Mouse (Mus musculus) kidney, embryonic 16.5 days (tissue): ENCODE measurements around the gene Cdk2ap1. TPM values are rescaled to one million over a fixed set of nuclear protein-coding genes. Genes with fewer than 3 reads are reported as not detected.
"Not testable (repeated sequence)": the region's sequence is repeated elsewhere in the genome, so short reads cannot be mapped to it uniquely, and the experiment has no call there.

ENCODE experiments used
- ATAC-seq: fragments of 200-750 bp; cut with Nextera tagmentation; 2 replicates; pipeline ENCODE4 v1.8.0; 2017; ENCODE audit warnings: moderate TSS enrichment; ENCODE audit not compliant: low FRiP score, low TSS enrichment
- H3K27ac ChIP-seq: fragments of 300-500 bp; sonication (generic); 2 replicates; pipeline ENCODE4 v1.5.1; 2014; ENCODE audit warnings: low read length
- H3K27me3 ChIP-seq: fragments of 300-500 bp; sonication (generic); 2 replicates; pipeline ENCODE4 v1.6.1; 2014; ENCODE audit warnings: low read length, control low read depth, mixed read lengths; ENCODE audit not compliant: insufficient read depth
- H3K36me3 ChIP-seq: fragments of 300-500 bp; sonication (generic); 2 replicates; pipeline ENCODE4 v1.6.1; 2014; ENCODE audit warnings: low read length, control low read depth, mixed read lengths; ENCODE audit not compliant: insufficient read depth
- H3K4me1 ChIP-seq: fragments of 300-500 bp; sonication (generic); 2 replicates; pipeline ENCODE4 v1.6.1; 2014; ENCODE audit warnings: low read length, control low read depth, mixed read lengths; ENCODE audit not compliant: insufficient read depth
- H3K4me2 ChIP-seq: fragments of 300-500 bp; sonication (generic); replicated peaks from 2 replicates; pipeline ENCODE4 v1.6.1; 2014; ENCODE audit warnings: low read depth, low read length
- H3K4me3 ChIP-seq: fragments of 300-500 bp; sonication (generic); 2 replicates; pipeline ENCODE4 v1.5.1; 2014; ENCODE audit warnings: mild to moderate bottlenecking, low read length
- H3K9ac ChIP-seq: fragments of 300-500 bp; sonication (generic); replicated peaks from 2 replicates; pipeline ENCODE4 v1.6.1; 2014; ENCODE audit warnings: low read length
- H3K9me3 ChIP-seq: fragments of 300-500 bp; sonication (generic); 2 replicates; pipeline ENCODE4 v1.6.1; 2016; ENCODE audit warnings: low read length, control low read depth
- WGBS: fragments of 180-500 bp; shearing (Covaris S2); extraction: QIAGEN DNeasy Blood & Tissue Kit; methylation state at CpG from one replicate; pipeline ENCODE4 v1.1.7; 2014; 5-methylcytosine and 5-hydroxymethylcytosine counted together
- polyA plus RNA-seq: library from polyadenylated mRNA; unstranded; fragments of >200 nt; fragmentation: Nextera tagmentation; extraction: Ambion mirVana; gene quantifications from 2 replicates; pipeline ENCODE4 v1.2.1, GENCODE M21; 2015

Gene Cdk2ap1
- polyA plus RNA-seq, 1 experiment from 2014 or later = 28.4 TPM

DNA sequence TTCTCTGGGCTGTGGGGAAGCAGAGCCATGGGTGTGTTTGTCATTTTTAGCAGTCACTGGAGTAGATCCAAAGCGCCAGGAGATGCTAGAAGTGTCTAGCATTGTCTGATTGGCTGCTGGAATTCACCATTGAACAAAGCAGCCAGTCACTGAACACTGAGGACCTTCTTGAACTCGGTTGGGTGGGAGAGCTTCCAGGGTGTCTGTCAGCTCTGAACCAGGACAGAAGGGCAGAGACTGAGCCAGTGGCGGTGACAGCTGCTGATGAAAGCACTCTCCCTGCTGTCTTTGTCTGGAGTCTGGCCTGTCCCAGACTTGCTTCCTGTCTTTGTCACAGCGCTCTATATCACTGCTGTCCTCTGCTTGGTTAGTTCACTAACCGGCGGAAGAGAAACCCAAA lies 28.5 kb downstream of the Cdk2ap1 start:
- Histone ChIP-seq H3K27me3 (no peaks in the 10 kb centered on the region), H3K9ac (peak overlapping the region; percentile 35; the same call in 1 of the 2 replicates), H3K27ac (peak overlapping the region; percentile 86), H3K4me1 (peaks cover 29% of the 10 kb centered on the region), H3K4me3 (no peak overlapping the region), H3K36me3 (no peaks in the 10 kb centered on the region), H3K9me3 (no peaks in the 10 kb centered on the region), H3K4me2 (no peak overlapping the region)
- ATAC-seq = peak; percentile 93
- WGBS = 20% methylated on average over 6 of the region's 6 CpGs

DNA sequence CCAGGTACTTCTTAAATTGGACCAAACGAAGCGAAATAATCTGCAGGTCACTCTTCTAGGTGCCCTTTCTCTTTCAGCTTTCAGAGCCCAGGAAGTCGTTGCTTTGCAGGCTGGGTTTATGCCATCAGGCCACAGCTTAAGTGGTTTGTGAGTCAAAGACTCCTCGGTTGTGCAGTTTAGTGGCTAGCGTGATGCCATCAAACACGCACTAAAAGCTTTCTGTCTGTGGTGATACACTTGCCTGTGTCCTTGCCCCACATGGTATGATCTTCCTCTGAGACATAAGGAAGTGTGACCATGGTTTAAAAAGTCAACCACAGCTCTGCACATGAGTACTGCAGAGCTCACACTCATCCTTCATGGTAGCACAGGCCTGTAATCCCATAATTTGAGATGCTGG lies 32.8 kb downstream of the Cdk2ap1 start:
- Histone ChIP-seq H3K9ac (no peak overlapping the region), H3K27me3 (no peaks in the 10 kb centered on the region), H3K4me3 (no peak overlapping the region), H3K4me2 (no peak overlapping the region), H3K9me3 (no peaks in the 10 kb centered on the region), H3K27ac (no peak overlapping the region), H3K4me1 (peaks cover 32% of the 10 kb centered on the region), H3K36me3 (no peaks in the 10 kb centered on the region)
- 92% methylated on average over 6 of the region's 6 CpGs for WGBS
- no peak for ATAC-seq

DNA sequence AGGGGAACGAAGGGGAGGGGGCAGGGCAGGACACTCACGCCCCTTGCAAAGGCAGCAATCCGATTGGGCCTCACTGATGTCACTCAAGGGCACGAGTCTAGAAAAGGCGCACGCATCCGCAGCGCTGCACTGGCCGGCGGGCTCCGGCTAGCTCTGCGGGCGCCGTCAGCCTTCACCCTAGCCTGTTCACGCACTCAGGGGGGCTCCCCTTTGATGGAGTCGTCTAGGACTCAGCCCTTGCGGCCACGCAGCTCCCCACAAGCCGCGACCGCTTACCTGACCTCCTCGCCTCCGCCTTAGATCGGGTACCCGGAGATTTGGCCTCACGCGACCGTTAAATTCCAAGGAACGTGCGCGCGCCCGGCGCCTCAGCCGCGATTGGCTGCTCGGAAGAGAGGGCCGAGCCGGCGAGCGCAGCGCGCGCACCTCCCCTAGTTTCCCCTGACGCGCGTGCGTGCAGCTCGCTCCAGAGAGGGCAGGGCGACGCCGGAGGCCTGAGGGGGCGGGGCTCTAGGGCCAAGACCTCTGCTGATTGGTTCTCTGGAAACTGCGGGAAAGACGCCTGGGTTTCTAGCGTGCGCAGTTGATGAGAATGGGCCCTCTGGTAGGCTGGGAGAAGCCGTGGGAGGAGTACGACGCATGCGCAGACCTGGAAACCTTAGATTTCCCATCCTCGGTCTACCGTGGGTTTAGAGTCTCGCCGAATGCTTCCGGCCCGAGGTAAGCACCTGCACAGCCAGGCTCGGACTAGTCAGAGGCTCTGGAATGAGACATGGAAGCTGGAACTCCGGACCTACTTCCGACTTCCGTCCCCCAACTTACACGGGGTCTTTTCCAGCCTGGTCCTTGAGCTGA lies 35.1 kb downstream of the Cdk2ap1 start, which contains the start of the genes Mphosph9 and 2810006K23Rik:
Mphosph9 (minus strand) TSS at position 463 of the 855 bp plus-strand sequence.
2810006K23Rik (plus strand) TSS at position 580 of the 855 bp plus-strand sequence.
- Histone ChIP-seq H3K4me2 (peak within 1 kb of the TSS; percentile 96), H3K9ac (peak within 1 kb of the TSS; percentile 90), H3K9me3 (no peaks in the 10 kb centered on the region), H3K27me3 (no peaks in the 10 kb centered on the region), H3K36me3 (peaks cover 4% of the 10 kb centered on the region; the same call in 1 of the 2 replicates), H3K4me1 (peaks cover 16% of the 10 kb centered on the region), H3K4me3 (peak within 1 kb of the TSS; percentile 85), H3K27ac (peak within 1 kb of the TSS; percentile 96)
- WGBS = under 1% methylated on average over 72 of the region's 72 CpGs
- ATAC-seq = peak; percentile 98

DNA sequence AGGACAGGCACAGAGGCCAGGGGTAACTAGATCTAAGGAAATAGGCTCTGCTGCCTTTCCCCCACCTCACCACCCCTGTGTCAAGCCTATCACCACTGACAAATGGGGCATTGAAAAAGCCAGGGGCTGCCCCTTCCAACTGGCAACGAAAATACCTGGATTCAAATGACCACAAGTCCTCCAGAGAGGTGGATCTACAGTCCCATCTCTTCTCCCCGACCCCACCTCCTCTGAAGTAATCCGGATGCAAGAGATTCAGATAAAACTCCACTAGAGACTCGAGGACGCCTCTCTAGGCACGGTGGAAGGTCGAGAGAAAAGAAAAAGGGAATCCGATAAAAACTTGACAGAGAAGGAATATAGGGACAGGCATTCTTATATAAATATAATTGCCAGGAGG lies 36.1 kb downstream of the Cdk2ap1 start:
- Histone ChIP-seq H3K4me2 (peak overlapping the region; percentile 96), H3K9me3 (no peaks in the 10 kb centered on the region), H3K9ac (peak overlapping the region; percentile 87), H3K4me1 (peaks cover 16% of the 10 kb centered on the region), H3K27ac (peak overlapping the region; percentile 96), H3K4me3 (peak overlapping the region; percentile 85), H3K36me3 (peaks cover 10% of the 10 kb centered on the region; the same call in 1 of the 2 replicates), H3K27me3 (no peaks in the 10 kb centered on the region)
- ATAC-seq = no peak
- 2% methylated on average over 8 of the region's 8 CpGs for WGBS

- no peak overlapping the region for H3K4me3 ChIP-seq
- H3K9me3 ChIP-seq = no peaks in the 10 kb centered on the region
- no peaks in the 10 kb centered on the region for H3K4me1 ChIP-seq
- WGBS = 94% methylated on average over 7 of the region's 7 CpGs
- no peak overlapping the region for H3K9ac ChIP-seq
- peaks cover 39% of the 10 kb centered on the region for H3K36me3 ChIP-seq
- no peak overlapping the region for H3K27ac ChIP-seq
- no peaks in the 10 kb centered on the region for H3K27me3 ChIP-seq
- ATAC-seq = no peak
- H3K4me2 ChIP-seq = no peak overlapping the region
Measured at GRCm38 (mm10) chr5:124317648-124318047, 45.2 kb downstream of the Cdk2ap1 start.

GRCm38 (mm10) chr5:124315941-124316340 lies 46.9 kb downstream of the Cdk2ap1 start:
- 91% methylated on average over 11 of the region's 11 CpGs for WGBS
- no peaks in the 10 kb centered on the region for H3K4me1 ChIP-seq
- no peak overlapping the region for H3K4me3 ChIP-seq
- H3K27me3 ChIP-seq = no peaks in the 10 kb centered on the region
- H3K4me2 ChIP-seq = no peak overlapping the region
- peaks cover 45% of the 10 kb centered on the region for H3K36me3 ChIP-seq
- ATAC-seq = no peak
- H3K27ac ChIP-seq = no peak overlapping the region
- H3K9me3 ChIP-seq = no peaks in the 10 kb centered on the region; the same call in 1 of the 2 replicates
- no peak overlapping the region for H3K9ac ChIP-seq

DNA sequence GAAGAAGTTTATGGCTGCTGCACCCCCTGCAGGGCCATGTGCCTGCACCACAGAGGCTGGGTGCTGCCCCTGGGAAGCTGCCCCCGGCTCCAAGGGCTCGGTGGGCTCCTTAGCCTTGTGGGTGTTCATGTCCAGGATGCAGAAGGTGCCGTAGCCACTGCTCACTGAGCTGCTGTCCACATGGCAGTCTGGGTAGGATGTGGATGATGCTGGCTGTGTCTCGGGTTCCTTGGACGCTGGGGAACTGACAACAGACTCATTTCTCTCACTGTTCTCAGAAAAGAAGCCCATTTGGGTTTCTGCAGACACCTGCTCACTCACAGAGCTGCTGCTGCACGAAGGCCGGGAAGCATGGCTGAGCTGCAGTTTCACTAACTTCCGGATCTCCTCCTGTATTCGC lies 47.4 kb downstream of the Cdk2ap1 start:
- H3K27ac ChIP-seq = no peak overlapping the region
- H3K27me3 ChIP-seq = no peaks in the 10 kb centered on the region
- H3K4me1 ChIP-seq = no peaks in the 10 kb centered on the region
- no peaks in the 10 kb centered on the region; the same call in 1 of the 2 replicates for H3K9me3 ChIP-seq
- 87% methylated on average over 9 of the region's 9 CpGs for WGBS
- ATAC-seq = no peak
- no peak overlapping the region for H3K9ac ChIP-seq
- H3K4me3 ChIP-seq = no peak overlapping the region
- H3K36me3 ChIP-seq = peaks cover 49% of the 10 kb centered on the region
- H3K4me2 ChIP-seq = no peak overlapping the region

GRCm38 (mm10) chr5:124310091-124310490 lies 52.8 kb downstream of the Cdk2ap1 start:
- peaks cover 51% of the 10 kb centered on the region for H3K36me3 ChIP-seq
- no peak overlapping the region for H3K27ac ChIP-seq
- H3K4me3 ChIP-seq = no peak overlapping the region
- no peaks in the 10 kb centered on the region for H3K27me3 ChIP-seq
- no peaks in the 10 kb centered on the region for H3K4me1 ChIP-seq
- no peak overlapping the region for H3K4me2 ChIP-seq
- ATAC-seq = no peak
- no peak overlapping the region for H3K9ac ChIP-seq
- H3K9me3 ChIP-seq = no peaks in the 10 kb centered on the region; the same call in 1 of the 2 replicates
- 98% methylated on average over 11 of the region's 11 CpGs for WGBS

- Histone ChIP-seq H3K4me1 (no peaks in the 10 kb centered on the region), H3K4me3 (no peak overlapping the region), H3K27ac (no peak overlapping the region), H3K36me3 (peaks cover 46% of the 10 kb centered on the region), H3K27me3 (no peaks in the 10 kb centered on the region), H3K9me3 (no peaks in the 10 kb centered on the region; the same call in 1 of the 2 replicates), H3K9ac (no peak overlapping the region), H3K4me2 (no peak overlapping the region)
- 93% methylated on average over 10 of the region's 10 CpGs for WGBS
- no peak for ATAC-seq
Measured at GRCm38 (mm10) chr5:124309155-124309554, 53.7 kb downstream of the Cdk2ap1 start.

DNA sequence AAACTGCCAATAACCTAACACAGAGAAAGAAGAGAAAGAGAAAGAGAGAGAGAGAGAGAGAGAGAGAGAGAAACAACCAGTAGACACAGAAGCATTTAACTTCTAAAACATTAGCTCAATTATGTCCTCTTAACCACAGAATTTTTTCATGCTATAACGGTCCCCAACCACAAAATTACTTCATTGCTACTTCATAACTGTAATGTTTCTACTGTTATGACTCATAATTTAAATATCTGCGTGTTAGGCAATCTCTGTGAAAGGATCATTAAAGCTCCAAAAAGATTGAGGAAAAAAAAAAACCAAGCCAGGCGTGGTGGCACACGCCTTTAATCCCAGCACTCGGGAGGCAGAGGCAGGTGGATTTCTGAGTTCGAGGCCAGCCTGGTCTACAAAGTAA lies 60.0 kb downstream of the Cdk2ap1 start:
- H3K4me2 ChIP-seq, H3K27ac ChIP-seq, H3K9me3 ChIP-seq, H3K9ac ChIP-seq, H3K4me1 ChIP-seq, H3K4me3 ChIP-seq, H3K27me3 ChIP-seq, ATAC-seq: not testable (repeated sequence)
- 91% methylated on average over 6 of the region's 6 CpGs for WGBS
- peaks cover 31% of the 10 kb centered on the region for H3K36me3 ChIP-seq
